Mouse (Mus musculus) kidney, adult 2 months (tissue): ENCODE measurements around the gene Cldn13. TPM values are rescaled to one million over a fixed set of nuclear protein-coding genes. Genes with fewer than 3 reads are reported as not detected.

ENCODE experiments used
- DNase-seq: peaks from one replicate; pipeline ENCODE4 v3.0.0; 2021
- H3K27ac ChIP-seq: fragments of 200-500 bp; 2 replicates; pipeline ENCODE4 v1.5.1; 2012; ENCODE audit warnings: low read depth, low read length, control low read depth, inconsistent platforms; ENCODE audit not compliant: insufficient read depth
- H3K27me3 ChIP-seq: fragments of 200-500 bp; replicated peaks from 2 replicates; pipeline ENCODE4 v1.6.1; 2012; ENCODE audit warnings: mild to moderate bottlenecking, moderate library complexity, low read length, inconsistent platforms; ENCODE audit not compliant: control insufficient read depth, insufficient read depth
- H3K36me3 ChIP-seq: fragments of 200-500 bp; 2 replicates; pipeline ENCODE4 v1.6.1; 2012; ENCODE audit warnings: mild to moderate bottlenecking, moderate library complexity, low read length, inconsistent platforms; ENCODE audit not compliant: control insufficient read depth, insufficient read depth
- H3K4me1 ChIP-seq: fragments of 200-500 bp; 2 replicates; pipeline ENCODE4 v1.6.1; 2011; ENCODE audit warnings: low read length; ENCODE audit not compliant: control insufficient read depth, insufficient read depth
- H3K4me3 ChIP-seq: fragments of 200-500 bp; 2 replicates; pipeline ENCODE4 v1.5.1; 2011; ENCODE audit warnings: mild to moderate bottlenecking, low read depth, low read length, control low read depth; ENCODE audit not compliant: insufficient read depth
- CTCF ChIP-seq: fragments of 200-500 bp; conservative IDR thresholded peaks from 2 replicates; pipeline ENCODE4 v1.5.1; 2011; ENCODE audit warnings: low read depth, mild to moderate bottlenecking, control low read depth, low read length, moderate library complexity, mixed read lengths; ENCODE audit not compliant: insufficient read depth, insufficient read length
- POLR2A ChIP-seq: fragments of 200-500 bp; IDR thresholded peaks from one replicate; pipeline ENCODE4 v1.6.1; 2011; ENCODE audit warnings: low read depth, low read length, control low read depth
- WGBS: fragments of 180-500 bp; shearing (Covaris S2); methylation state at CpG from one replicate; pipeline ENCODE4 v1.1.7; 2018; 5-methylcytosine and 5-hydroxymethylcytosine counted together
- polyA plus RNA-seq: library from polyadenylated mRNA; depleted of rRNA; stranded (reverse); fragments of >200 nt; gene quantifications from 2 replicates; pipeline ENCODE4 v1.2.3, GENCODE M21; 2012

Gene Cldn13
- polyA plus RNA-seq, 1 experiment: not detected

- Histone ChIP-seq H3K4me1 (no peaks in the 10 kb centered on the region), H3K36me3 (no peaks in the 10 kb centered on the region), H3K4me3 (no peak overlapping the region), H3K27ac (no peak overlapping the region), H3K27me3 (no peaks in the 10 kb centered on the region)
- DNase-seq: no peak
- TF ChIP-seq CTCF: no peak
- no peak for TF ChIP-seq POLR2A
- WGBS: 81% methylated on average over 6 of the region's 6 CpGs
Observed at GRCm38 (mm10) chr5:134920106-134920687, 4.9 kb upstream of the Cldn13 start.

DNA sequence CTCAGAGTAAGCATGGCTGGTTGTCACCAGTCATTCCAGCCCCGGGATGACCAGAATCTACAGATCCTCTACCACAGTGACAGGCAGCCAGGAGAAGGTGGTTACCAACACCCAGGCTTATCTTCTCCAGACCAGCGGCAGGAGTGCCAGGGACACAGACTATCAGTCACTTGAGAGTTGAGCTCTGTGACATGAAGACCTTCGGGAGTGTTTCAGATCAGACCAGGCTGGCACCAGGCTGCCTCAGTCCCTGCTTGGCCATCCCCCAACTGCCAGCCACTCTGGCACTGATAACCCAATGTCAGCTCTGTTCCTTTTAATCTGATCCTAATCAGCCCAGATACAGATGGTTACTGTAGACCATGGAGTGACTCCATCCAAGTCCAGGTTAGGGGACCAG, 3.8 kb upstream of the Cldn13 start:
- 89% methylated on average over 3 of the region's 3 CpGs for WGBS
- TF ChIP-seq CTCF (no peak), POLR2A (no peak)
- H3K27ac ChIP-seq: no peak overlapping the region
- H3K4me3 ChIP-seq: no peak overlapping the region
- no peaks in the 10 kb centered on the region for H3K4me1 ChIP-seq
- H3K27me3 ChIP-seq: no peaks in the 10 kb centered on the region
- H3K36me3 ChIP-seq: no peaks in the 10 kb centered on the region
- DNase-seq: no peak

DNA sequence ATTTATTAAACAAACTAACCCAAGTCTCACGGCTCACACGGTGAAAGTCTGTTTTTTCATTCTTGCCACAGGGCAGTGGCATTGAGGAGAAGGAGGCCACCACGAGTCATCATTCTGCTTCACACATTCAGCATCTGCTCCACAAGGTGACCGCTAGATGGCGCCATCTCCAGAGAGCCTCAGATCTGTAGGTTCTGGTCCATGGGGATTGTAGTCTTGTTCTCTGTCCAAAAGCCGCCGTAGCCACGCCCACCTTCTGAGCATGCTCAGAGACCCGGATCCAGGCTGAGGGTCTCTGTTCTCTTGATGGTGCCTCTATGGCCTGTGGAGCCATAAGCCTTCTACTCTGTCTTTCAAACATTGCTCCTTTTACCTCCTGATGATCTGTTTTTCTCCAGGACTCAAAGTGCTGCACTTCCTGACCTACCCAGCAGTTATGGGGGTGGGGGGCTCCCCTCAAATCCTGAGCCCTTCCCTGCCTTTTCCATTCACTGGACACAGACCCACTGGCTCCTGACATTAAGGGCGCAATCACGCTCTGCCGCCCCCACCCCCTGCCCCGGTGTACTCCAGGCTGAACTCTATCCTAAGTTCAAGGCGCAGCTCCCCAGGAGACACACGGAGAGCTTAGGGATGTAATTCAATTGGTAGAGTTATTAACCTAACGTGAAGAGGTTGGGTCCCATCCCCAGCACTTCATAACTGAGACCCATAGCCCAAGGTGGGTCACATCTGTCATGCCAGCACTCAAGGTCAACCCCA, 2.9 kb upstream of the Cldn13 start:
- no peak overlapping the region for H3K4me3 ChIP-seq
- WGBS: 44% methylated on average over 16 of the region's 16 CpGs
- H3K27ac ChIP-seq: no peak overlapping the region
- no peaks in the 10 kb centered on the region for H3K36me3 ChIP-seq
- TF ChIP-seq CTCF (peak; percentile 81), POLR2A (no peak)
- peak; percentile 75 for DNase-seq
- H3K4me1 ChIP-seq: no peaks in the 10 kb centered on the region
- no peaks in the 10 kb centered on the region for H3K27me3 ChIP-seq

DNA sequence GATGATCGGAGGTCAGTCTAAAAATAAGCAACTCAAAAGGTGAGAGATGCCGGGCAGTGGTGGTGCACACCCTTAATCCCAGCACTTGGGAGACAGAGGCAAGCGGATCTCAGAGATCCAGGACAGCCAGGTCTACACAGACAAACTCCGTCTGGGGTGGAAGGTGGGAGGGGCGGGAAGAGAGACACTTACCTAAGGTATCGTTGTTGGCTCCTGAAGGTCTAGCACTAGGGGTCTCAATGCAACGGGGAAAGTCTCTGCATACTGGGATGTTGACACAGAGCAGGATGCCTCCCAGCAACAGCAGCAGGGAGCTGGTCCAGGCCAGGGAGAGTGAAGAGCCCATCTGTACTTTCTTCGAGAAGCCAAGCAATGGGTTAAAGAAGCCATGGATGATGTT, 816 bp downstream of the Cldn13 start:
- no peaks in the 10 kb centered on the region for H3K36me3 ChIP-seq
- no peaks in the 10 kb centered on the region for H3K4me1 ChIP-seq
- no peak for TF ChIP-seq POLR2A
- no peak for TF ChIP-seq CTCF
- DNase-seq: no peak
- 87% methylated on average over 8 of the region's 8 CpGs for WGBS
- no peak overlapping the region for H3K4me3 ChIP-seq
- no peak overlapping the region for H3K27ac ChIP-seq
- no peaks in the 10 kb centered on the region for H3K27me3 ChIP-seq

DNA sequence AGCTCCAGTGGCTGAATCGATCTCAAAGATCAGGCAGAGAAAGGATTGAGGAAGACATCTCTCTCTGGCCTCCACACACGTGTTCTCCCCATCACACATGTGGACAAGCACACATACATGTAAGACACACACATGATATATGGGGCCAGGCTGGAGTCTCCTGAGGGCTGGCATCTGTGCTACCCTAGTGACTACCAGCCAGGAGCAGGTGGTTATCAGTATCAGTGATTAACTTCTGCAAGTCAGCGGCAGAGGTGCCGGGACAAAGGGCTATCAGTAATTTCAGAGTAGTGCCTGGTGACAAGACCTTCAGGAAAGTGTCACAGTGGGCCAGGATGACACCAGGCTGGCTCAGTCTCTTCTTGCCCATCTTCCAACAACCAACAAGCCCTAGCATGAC, 1.6 kb downstream of the Cldn13 start:
- TF ChIP-seq POLR2A: no peak
- TF ChIP-seq CTCF: no peak

DNA sequence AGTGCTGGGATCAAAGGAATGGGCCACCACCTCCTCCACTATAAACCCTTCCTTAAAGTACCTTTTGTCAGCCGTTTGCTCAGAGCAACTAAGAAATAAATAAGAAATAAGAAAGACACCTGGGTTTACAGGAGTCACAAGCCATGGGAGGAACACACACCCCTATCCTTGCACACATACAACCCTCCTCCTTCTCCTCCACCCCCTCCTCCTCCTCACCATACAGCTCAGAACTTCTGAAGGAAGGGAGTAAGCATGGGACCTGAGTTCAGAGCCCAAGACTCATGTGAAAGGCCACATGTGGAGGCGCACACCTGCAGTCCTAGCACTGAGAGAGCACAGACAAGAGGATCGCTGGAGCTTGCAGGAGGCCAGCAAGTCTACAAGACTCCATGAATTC, 2.0 kb downstream of the Cldn13 start:
- no peaks in the 10 kb centered on the region for H3K27me3 ChIP-seq
- no peak overlapping the region for H3K4me3 ChIP-seq
- WGBS: 78% methylated on average over 3 of the region's 3 CpGs
- no peak overlapping the region for H3K27ac ChIP-seq
- no peak for TF ChIP-seq CTCF
- no peak for TF ChIP-seq POLR2A
- DNase-seq: no peak
- no peaks in the 10 kb centered on the region for H3K36me3 ChIP-seq
- no peaks in the 10 kb centered on the region for H3K4me1 ChIP-seq

More for the DNA sequence above, 1.6 kb downstream of the Cldn13 start:
- no peak for DNase-seq
- H3K36me3 ChIP-seq: no peaks in the 10 kb centered on the region
- no peaks in the 10 kb centered on the region for H3K27me3 ChIP-seq
- no peak overlapping the region for H3K27ac ChIP-seq
- 86% methylated on average over 4 of the region's 4 CpGs for WGBS
- H3K4me1 ChIP-seq: no peaks in the 10 kb centered on the region
- no peak overlapping the region for H3K4me3 ChIP-seq

- TF ChIP-seq CTCF (no peak), POLR2A (no peak)
- no peaks in the 10 kb centered on the region for H3K27me3 ChIP-seq
- no peak overlapping the region for H3K4me3 ChIP-seq
- no peak for DNase-seq
- WGBS: 73% methylated on average over 2 of the region's 2 CpGs
- no peaks in the 10 kb centered on the region for H3K36me3 ChIP-seq
- H3K27ac ChIP-seq: no peak overlapping the region
- no peaks in the 10 kb centered on the region for H3K4me1 ChIP-seq
Observed at GRCm38 (mm10) chr5:134911901-134912300, 3.4 kb downstream of the Cldn13 start.
